Mouse (Mus musculus) heart, adult 9 months (tissue): ENCODE results near the gene Cyp11a1.

Experiments
- DNase-seq, 2 experiments: peaks; one replicate each; pipeline ENCODE4 v3.0.0; 2022; ENCODE audit warnings: low spot score in 2 of 2

Gene Cyp11a1

GRCm38 (mm10) chr9:58005753-58006461 is at the start of gene Cyp11a1:
Gene Cyp11a1 (plus strand): TSS chr9:58006411.
- no peak for DNase-seq

DNA sequence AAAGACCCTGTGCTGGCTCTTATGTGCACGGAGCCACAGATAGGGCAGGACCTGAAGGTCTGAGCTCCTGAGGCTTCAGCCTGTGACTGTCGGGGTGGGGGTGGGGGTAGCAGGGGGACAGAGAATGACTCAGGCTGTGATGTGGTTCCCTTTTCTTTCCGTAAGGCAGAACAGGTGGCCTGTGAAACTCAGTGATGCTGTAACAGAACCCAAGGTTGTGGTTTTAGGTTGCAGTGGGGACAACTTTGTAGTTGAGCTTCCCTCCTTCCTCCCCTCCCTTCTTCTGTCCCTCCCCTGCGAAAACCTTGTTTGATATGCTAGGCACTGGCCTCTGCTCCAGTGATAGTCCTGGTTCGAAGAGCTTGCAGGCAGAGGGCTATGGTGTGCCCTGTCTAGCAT is 49.4 kb upstream of the Cyp11a1 start:
- no peak for DNase-seq

GRCm38 (mm10) chr9:57958615-57959014 is 47.6 kb upstream of the Cyp11a1 start:
- DNase-seq: peak; percentile 39 to 71

GRCm38 (mm10) chr9:57959399-57959798 is 46.8 kb upstream of the Cyp11a1 start:
- no peak for DNase-seq

GRCm38 (mm10) chr9:57959886-57960866 is 46.0 kb upstream of the Cyp11a1 start:
- no peak for DNase-seq

GRCm38 (mm10) chr9:57961226-57961625 is 45.0 kb upstream of the Cyp11a1 start:
- no peak for DNase-seq

GRCm38 (mm10) chr9:57961863-57962778 is 44.1 kb upstream of the Cyp11a1 start:
- DNase-seq: no peak

DNA sequence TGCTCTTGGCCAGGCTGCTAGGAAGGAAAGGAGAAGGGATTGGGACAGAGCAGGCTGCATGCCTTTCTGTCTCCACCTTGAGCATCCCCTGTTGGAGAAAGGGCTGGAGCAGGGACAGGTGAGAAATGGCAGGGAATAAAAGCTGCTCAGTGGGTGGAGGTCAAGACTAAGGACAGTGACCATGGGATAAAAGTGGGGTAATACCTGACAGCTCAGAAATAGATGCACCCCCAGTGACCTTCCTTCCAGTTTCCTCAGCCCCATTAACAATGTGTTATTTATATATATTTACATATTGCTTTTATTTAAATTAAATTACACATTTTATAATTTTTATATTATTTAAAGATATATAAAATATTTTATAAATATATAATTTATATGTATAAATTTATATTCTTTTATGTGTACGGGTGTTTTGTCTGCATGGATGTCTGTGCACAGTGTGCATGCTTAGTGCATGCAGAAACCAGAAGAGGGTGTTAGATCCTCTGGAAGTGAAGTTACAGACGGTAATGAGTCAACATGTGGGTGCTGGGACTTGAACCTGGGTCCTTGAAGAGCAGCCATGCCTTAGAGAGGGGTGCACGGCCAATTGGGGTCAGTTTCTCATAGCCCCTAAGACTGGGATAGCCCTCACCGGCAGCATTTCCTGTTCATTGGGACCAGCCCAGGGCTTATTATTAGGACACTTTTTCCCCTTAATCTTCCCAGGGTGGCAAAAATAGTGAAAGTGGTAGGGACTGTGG is 42.8 kb upstream of the Cyp11a1 start:
- DNase-seq: no peak

DNA sequence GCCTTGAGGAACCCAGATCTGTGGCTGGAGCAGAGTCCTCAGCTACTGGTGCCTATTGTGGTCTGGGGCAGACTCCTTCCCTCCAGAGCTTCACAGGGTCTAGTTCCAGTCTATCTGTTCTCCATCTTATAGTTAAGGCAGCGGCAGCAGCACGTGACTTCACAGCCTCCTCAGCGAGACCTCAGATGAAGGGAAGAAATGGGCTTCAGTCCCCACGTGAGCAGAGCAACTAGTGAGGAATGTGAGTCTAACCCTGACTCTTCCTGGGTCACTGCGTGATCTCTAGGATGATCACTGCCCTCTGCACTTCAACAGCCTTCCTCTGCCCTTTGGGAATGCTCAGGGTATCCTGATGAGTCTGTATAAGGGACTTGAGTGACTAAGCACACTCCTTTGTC is 42.2 kb upstream of the Cyp11a1 start:
- no peak for DNase-seq

DNA sequence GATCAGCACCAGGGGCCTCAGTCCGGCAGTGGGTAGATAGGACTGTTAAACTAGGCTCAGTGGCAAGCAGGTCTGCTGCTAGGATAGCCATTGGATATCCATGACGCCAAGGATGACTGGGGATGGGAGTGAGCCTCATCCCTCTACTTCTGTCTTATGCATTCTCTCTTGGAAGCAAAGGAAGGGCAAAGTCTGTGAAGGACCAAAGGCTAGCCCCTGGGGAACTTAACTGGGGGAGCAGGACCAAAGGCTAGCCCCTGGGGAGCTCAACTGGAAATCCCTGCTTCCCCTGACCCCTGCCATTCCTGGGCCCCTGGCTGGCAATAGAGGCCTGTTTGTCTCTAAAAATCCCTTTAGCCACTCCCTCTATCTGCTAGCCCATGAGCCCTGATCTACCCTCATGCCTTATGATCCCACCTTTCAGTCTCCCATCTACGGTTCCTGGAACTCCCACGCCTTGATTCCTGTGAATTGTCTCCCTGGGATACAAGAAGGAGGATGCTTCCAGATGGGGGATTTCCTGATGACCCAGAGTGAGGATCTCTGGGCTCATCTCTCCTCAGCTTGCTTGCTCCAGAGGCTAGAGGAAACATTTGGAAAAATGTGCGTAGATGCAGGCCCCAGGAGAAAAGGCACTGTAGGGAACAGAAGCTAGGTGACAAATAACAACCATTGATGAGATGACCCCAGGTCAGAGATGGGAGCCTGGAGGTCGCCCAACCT is 41.5 kb upstream of the Cyp11a1 start:
- DNase-seq: peak in 1 of 2 experiments; percentile 62

DNA sequence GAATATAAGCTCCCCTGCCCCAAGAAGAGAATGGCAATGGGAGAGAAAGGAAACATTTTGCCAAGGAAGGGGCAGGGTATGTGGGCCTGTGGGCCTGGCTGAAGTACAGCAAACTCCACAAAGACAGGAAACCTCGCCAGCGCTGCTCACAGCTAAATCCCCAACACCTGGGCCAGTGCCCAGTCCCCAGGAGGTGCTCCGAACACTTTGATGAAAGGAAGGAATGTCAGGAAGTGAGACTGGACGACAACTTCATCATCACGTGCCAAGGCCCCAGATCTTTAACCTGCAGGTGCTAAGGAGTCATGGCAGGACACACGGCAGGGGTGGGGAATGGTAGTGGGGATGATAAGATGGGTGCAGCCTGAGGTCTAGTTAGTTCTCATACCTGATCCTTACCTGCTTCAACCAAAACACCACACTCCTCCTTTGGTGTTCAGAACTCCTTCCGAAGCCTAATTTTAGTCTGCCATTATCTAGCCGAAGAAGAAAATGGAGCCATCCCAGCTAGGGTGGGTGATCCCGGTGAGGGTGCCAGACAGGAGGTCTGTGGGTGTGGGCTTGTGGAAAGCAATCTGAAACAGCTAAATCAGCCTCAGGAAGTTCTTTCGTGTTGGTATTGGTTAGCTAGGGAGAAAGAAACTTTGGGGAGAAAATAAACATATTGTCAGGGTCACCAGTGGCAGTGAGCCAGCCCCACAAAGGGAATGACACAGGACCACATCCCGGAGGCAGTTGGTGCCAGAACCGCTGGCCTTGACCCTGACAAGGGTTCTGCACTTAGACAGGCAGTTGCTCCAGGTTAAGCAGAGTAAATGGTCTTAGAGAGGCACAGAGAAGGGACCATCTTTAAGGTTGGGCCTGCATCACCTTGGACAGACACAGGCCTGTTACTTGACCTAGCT is 40.7 kb upstream of the Cyp11a1 start:
- DNase-seq: no peak

- DNase-seq: peak; percentile 67 to 73
Observed at GRCm38 (mm10) chr9:57967237-57967960, 38.8 kb upstream of the Cyp11a1 start.

DNA sequence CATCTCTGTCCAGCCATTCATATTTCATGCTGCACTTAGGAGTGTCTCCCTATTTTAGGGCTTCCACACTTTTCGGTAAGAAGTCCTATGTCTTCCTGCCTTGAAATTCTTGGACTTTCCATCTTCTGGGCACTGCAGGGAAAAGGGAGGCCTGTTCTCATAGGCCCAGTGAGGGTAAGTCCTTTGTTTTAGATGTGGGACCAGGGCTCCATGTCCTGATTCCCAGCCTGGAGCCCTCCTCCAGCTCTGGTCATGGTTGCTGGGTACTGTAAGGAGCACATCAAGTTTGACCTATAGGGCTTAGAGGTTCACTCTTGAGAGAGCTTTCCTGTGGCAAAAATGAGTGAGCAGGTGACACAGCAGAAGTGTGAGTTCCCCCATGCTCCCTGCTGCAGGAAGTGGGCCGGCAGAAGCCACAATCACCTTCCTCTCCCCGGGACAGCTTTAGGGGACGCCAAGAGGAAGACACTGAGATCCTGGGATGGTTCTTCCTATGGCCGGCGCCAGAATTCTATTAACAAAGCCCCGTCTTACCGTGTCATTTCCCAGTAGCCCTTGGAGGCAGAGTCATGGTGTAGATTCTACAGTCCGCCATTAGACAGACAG is 37.9 kb upstream of the Cyp11a1 start:
- DNase-seq: no peak

- no peak for DNase-seq
Observed at GRCm38 (mm10) chr9:57968783-57969542, 37.2 kb upstream of the Cyp11a1 start.

GRCm38 (mm10) chr9:57969736-57970495 is 36.3 kb upstream of the Cyp11a1 start:
- peak; percentile 75 to 87 for DNase-seq

GRCm38 (mm10) chr9:57971413-57971812 is 34.8 kb upstream of the Cyp11a1 start:
- no peak for DNase-seq
